Mouse (Mus musculus) thymus, adult 2 months (tissue): ENCODE results near the gene Gm9844. TPM values are rescaled to one million over a fixed set of nuclear protein-coding genes. Genes with fewer than 3 reads are reported as not detected.

Experiments used
- DNase-seq: peaks from one replicate; pipeline ENCODE4 v3.0.0; 2021
- H3K27ac ChIP-seq: fragments of 200-500 bp; 2 replicates; pipeline ENCODE4 v1.5.1; 2012; ENCODE audit warnings: low read length, control low read depth; ENCODE audit not compliant: control insufficient read depth, insufficient read depth
- H3K27me3 ChIP-seq: fragments of 200-500 bp; 2 replicates; pipeline ENCODE4 v1.6.1; 2012; ENCODE audit warnings: mild to moderate bottlenecking, low read length, moderate library complexity, mixed read lengths; ENCODE audit not compliant: control insufficient read depth, insufficient read depth
- H3K36me3 ChIP-seq: fragments of 200-500 bp; 2 replicates; pipeline ENCODE4 v1.6.1; 2012; ENCODE audit warnings: mild to moderate bottlenecking, low read length, moderate library complexity; ENCODE audit not compliant: control insufficient read depth, insufficient read depth
- H3K4me1 ChIP-seq: fragments of 200-500 bp; replicated peaks from 2 replicates; pipeline ENCODE4 v1.6.1; 2012; ENCODE audit warnings: low read length; ENCODE audit not compliant: control insufficient read depth, insufficient read depth
- H3K4me3 ChIP-seq: fragments of 200-500 bp; 2 replicates; pipeline ENCODE4 v1.5.1; 2012; ENCODE audit warnings: mild to moderate bottlenecking, low read length, control low read depth, moderate library complexity; ENCODE audit not compliant: control insufficient read depth, insufficient read depth
- CTCF ChIP-seq: fragments of 200-500 bp; IDR thresholded peaks from 2 replicates; pipeline ENCODE4 v1.5.1; 2012; ENCODE audit warnings: mild to moderate bottlenecking, control low read depth, low read length, moderate library complexity, borderline replicate concordance; ENCODE audit not compliant: control insufficient read depth, poor library complexity, insufficient read depth; ENCODE audit errors: extremely low read depth
- POLR2A ChIP-seq: fragments of 200-500 bp; IDR thresholded peaks from 2 replicates; pipeline ENCODE4 v1.6.1; 2012; ENCODE audit warnings: mild to moderate bottlenecking, low read length, control low read depth, moderate library complexity; ENCODE audit not compliant: control insufficient read depth, poor library complexity, insufficient read depth; ENCODE audit errors: extremely low read depth
- WGBS: fragments of 180-500 bp; shearing (Covaris S2); methylation state at CpG from one replicate; pipeline ENCODE4 v1.1.7; 2018; 5-methylcytosine and 5-hydroxymethylcytosine counted together
- polyA plus RNA-seq: library from polyadenylated mRNA; depleted of rRNA; stranded (reverse); fragments of >200 nt; gene quantifications from 2 replicates; pipeline ENCODE4 v1.2.3, GENCODE M21; 2012

The Gm9844 gene
- polyA plus RNA-seq, 1 experiment: 6.4 TPM

DNA sequence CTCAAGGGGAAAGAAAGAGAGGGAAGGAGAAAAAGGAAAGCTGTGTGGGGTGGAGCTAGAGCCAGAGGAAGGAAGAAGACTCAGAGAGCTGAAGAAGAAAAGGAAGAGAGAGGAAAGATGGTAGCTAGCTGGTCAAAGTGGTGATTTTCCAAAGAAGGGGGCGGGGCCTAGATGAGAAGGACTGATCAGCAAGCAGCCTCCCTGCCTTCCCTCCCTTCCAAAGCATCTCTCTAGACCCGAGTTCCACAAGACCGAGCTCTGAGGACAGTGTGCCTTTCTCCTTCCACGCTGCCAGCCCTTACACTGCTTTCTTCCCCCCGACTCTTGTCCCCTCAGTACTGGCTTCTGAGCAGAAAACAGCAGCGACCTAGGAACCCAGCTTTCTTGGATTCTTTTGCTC is 2.1 kb downstream of the Gm9844 start:
- no peaks in the 10 kb centered on the region for H3K27me3 ChIP-seq
- H3K4me3 ChIP-seq: no peak overlapping the region
- H3K4me1 ChIP-seq: no peaks in the 10 kb centered on the region
- WGBS: 55% methylated on average over 6 of the region's 6 CpGs
- H3K27ac ChIP-seq: no peak overlapping the region
- no peaks in the 10 kb centered on the region for H3K36me3 ChIP-seq
- DNase-seq: no peak
- TF ChIP-seq POLR2A (no peak), CTCF (no peak)

DNA sequence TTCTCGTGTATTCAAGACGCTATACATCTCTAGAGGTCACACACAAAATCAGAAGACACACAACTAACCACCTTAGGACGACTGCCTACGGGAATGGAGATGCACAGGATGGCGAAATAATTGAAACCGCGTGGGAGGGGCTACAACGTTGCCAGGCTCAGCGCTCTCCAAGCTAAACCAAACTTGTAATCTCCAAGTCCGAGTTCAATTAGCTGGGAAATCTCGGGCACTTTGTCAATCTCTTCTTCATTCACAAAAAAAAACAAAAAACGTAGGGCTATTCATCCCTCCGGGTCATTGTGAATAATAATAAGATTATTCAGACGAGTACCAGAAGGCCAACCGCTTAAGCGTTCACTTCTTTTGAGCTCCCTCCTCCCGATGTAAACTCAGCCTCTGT is 7.1 kb downstream of the Gm9844 start:
- Histone ChIP-seq H3K27ac (no peak overlapping the region), H3K4me3 (no peak overlapping the region), H3K36me3 (no peaks in the 10 kb centered on the region), H3K4me1 (no peaks in the 10 kb centered on the region), H3K27me3 (no peaks in the 10 kb centered on the region)
- DNase-seq: no peak
- 76% methylated on average over 17 of the region's 17 CpGs for WGBS
- TF ChIP-seq POLR2A (no peak), CTCF (no peak)

DNA sequence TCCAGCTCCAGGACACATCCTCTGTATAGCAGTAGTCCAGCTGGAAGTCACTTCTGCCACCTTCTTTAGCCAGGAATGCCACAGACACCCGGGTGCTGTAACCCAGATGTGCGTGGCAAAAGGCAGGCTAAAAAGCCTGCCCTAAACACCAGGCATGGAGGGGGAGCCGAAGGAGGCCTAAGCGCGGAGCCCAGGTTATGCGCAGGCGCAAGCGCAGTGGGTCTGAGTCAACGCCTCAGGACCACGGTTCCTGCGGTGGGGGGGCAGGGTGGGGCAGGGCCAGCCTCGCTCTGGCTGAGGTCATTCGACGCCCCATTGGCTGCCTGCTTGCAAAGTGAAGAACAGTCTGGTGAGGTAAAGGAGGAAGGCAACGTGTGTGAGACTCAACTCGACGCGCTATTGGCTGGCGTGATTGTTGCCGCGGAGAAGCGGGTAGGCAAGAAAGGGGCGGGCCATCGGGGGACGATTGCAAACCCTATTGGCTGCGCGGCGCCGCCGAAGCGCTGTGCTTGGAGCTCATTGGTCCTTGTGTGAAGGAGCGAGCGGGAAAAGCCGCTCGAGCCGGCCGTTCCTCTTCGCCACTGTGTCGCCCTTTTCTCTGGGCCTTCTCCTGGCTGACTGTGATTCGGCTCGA is 7.6 kb downstream of the Gm9844 start, which contains the start of the genes Lypd4 and Dmrtc2:
Gene Lypd4, minus strand, starts transcription at position 410 of the 634 bp plus-strand sequence.
Gene Dmrtc2, plus strand, starts transcription at position 526 of the 634 bp plus-strand sequence.
- H3K27ac ChIP-seq: no peak within 1 kb of the TSS
- TF ChIP-seq CTCF: no peak
- TF ChIP-seq POLR2A: no peak
- DNase-seq: no peak
- no peaks in the 10 kb centered on the region for H3K27me3 ChIP-seq
- WGBS: 71% methylated on average over 41 of the region's 41 CpGs
- no peaks in the 10 kb centered on the region for H3K36me3 ChIP-seq
- H3K4me1 ChIP-seq: no peaks in the 10 kb centered on the region
- no peak within 1 kb of the TSS for H3K4me3 ChIP-seq

DNA sequence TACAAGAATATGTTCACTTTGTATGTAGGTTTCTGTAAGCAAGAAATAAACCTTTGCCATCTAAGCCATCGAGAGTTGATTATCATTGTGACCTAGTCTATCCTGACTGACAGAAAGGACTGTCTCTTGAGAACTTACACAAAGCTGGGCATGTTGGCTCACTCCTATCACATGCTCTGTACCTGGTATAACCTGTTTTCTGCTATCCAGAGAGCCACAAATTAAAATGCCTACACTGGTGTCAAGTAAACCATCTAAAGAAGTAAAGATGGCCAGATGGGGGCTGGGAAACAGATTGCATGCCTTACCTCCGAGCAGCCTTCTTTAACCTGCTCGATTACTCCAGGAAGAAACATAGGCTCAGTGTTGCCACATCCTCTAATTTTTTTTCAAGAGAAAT is 15.6 kb downstream of the Gm9844 start:
- no peak for TF ChIP-seq CTCF
- TF ChIP-seq POLR2A: no peak
- no peaks in the 10 kb centered on the region for H3K4me1 ChIP-seq
- no peaks in the 10 kb centered on the region for H3K36me3 ChIP-seq
- 70% methylated on average over 3 of the region's 3 CpGs for WGBS
- no peak overlapping the region for H3K27ac ChIP-seq
- no peak overlapping the region for H3K4me3 ChIP-seq
- DNase-seq: no peak
- H3K27me3 ChIP-seq: no peaks in the 10 kb centered on the region

DNA sequence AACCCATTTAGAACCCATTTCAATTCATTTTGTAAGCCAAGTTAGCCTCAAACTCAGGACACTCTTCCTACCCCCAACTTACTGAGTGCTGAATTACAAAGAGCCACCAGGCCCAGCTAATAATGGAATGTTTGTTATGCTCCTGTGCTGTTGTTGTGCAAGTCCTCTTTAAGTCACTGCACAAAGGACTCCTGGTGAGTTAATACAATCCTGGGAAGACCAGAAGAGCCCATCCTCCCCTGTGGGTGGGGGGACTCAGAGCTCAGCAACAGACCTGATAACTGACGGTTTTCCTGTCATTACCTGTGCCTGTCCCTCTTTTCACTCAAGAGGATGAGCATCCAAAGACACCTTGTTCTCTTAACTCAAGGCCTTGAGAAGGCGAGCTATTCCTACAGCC is 17.6 kb downstream of the Gm9844 start:
- WGBS: 95% methylated on average over 2 of the region's 2 CpGs
- TF ChIP-seq CTCF: no peak
- no peaks in the 10 kb centered on the region for H3K27me3 ChIP-seq
- no peak overlapping the region for H3K27ac ChIP-seq
- no peaks in the 10 kb centered on the region for H3K4me1 ChIP-seq
- no peaks in the 10 kb centered on the region for H3K36me3 ChIP-seq
- no peak overlapping the region for H3K4me3 ChIP-seq
- no peak for DNase-seq

DNA sequence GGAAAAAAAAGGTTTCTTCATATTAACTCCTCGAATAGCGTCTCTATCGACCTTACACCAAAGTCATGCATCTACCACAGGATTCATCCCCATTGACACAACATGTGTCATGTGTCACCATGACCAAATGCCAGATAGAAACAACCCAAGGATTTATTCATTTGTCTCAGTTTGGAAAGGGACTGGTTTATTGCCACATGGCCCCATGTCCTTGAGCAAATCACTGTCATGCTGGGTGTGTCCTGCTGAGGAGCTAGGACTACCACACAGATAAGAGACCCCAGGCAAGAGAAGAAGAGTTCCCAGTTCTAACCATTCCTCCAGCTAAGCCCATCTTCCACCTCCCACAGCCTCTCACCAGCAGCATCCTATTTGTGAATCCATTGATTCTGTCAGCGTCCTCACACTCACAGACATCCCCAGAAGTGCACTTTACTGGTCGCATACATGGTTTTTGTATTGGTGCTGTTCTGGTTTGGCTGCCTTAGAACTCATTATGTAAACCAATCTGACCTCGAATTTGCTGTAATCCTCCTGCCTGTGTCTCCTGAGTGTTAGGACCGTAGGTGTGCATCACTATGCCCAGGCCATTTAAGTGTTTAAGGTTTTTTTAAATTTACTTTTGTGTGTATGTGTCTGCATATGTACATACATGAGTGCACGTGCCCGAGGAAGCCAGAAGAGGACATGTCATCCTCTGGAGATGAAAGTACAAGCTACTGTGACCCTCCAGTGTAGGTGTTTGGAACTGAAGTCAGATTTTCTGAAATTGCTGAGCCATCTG is 20.6 kb downstream of the Gm9844 start:
- Histone ChIP-seq H3K4me3 (no peak overlapping the region), H3K27ac (no peak overlapping the region), H3K4me1 (peaks cover 14% of the 10 kb centered on the region), H3K36me3 (peaks cover 19% of the 10 kb centered on the region), H3K27me3 (no peaks in the 10 kb centered on the region)
- TF ChIP-seq POLR2A (no peak), CTCF (no peak)
- 97% methylated on average over 9 of the region's 9 CpGs for WGBS
- DNase-seq: no peak
